Mouse (Mus musculus): Measurements from ENCODE around the gene Cd33. TPM values are rescaled to one million over a fixed set of nuclear protein-coding genes. Genes with fewer than 3 reads are reported as not detected.

The Cd33 gene
- 1.1 and 1.4 TPM in 2 replicates for polyA plus RNA-seq (2016; fragmentation: Nextera tagmentation; extraction: Ambion mirVana)

- H3K4me3 ChIP-seq = no peak within 1 kb of the TSS
- no peaks in the 10 kb centered on the region for H3K36me3 ChIP-seq
- no peaks in the 10 kb centered on the region for H3K4me1 ChIP-seq
- no peak within 1 kb of the TSS for H3K4me2 ChIP-seq (replicated peaks)
- H3K27me3 ChIP-seq = no peaks in the 10 kb centered on the region
- H3K9ac ChIP-seq (replicated peaks) = no peak within 1 kb of the TSS
- no peak for ATAC-seq (ENCODE audit: low FRiP score, low read depth)
- WGBS = 82% methylated on average over 7 of the region's 7 CpGs
- H3K27ac ChIP-seq (replicated peaks) = no peak within 1 kb of the TSS
- no peaks in the 10 kb centered on the region for H3K9me3 ChIP-seq
Measured at GRCm38 (mm10) chr7:43544225-43544977, at the start of gene Cd33. Cd33 (minus strand) TSS chr7:43544428.

- no peak for ATAC-seq (ENCODE audit: low FRiP score, low read depth)
- 88% methylated on average over 5 of the region's 5 CpGs for WGBS
- no peak overlapping the region for H3K27ac ChIP-seq (replicated peaks)
- no peaks in the 10 kb centered on the region for H3K27me3 ChIP-seq
- H3K36me3 ChIP-seq = peaks cover 60% of the 10 kb centered on the region
- no peak overlapping the region for H3K4me3 ChIP-seq
- no peak overlapping the region for H3K9ac ChIP-seq (replicated peaks)
- peaks cover 22% of the 10 kb centered on the region for H3K4me1 ChIP-seq
- H3K9me3 ChIP-seq = no peaks in the 10 kb centered on the region
- no peak overlapping the region for H3K4me2 ChIP-seq (replicated peaks)
Measured at GRCm38 (mm10) chr7:43584790-43585189, 40.6 kb upstream of the Cd33 start.

GRCm38 (mm10) chr7:43580526-43580925, 36.3 kb upstream of the Cd33 start:
- H3K27ac ChIP-seq (replicated peaks) = no peak overlapping the region
- H3K4me3 ChIP-seq = peak overlapping the region; percentile 73
- H3K4me2 ChIP-seq (replicated peaks) = peak overlapping the region; percentile 79
- peak overlapping the region; percentile 83 for H3K9ac ChIP-seq (replicated peaks)
- H3K27me3 ChIP-seq = no peaks in the 10 kb centered on the region
- no peaks in the 10 kb centered on the region for H3K9me3 ChIP-seq
- no peak for ATAC-seq (ENCODE audit: low FRiP score, low read depth)
- peaks cover 22% of the 10 kb centered on the region for H3K4me1 ChIP-seq
- H3K36me3 ChIP-seq = peaks cover 19% of the 10 kb centered on the region
- WGBS = 67% methylated on average over 5 of the region's 5 CpGs

GRCm38 (mm10) chr7:43579440-43580171, 35.4 kb upstream of the Cd33 start, which contains the start of gene Zfp719:
Zfp719 (plus strand) TSS chr7:43579610.
- Histone ChIP-seq H3K4me2 (replicated peaks) (peak within 1 kb of the TSS; percentile 79), H3K9ac (replicated peaks) (peak within 1 kb of the TSS; percentile 83), H3K36me3 (peaks cover 17% of the 10 kb centered on the region), H3K4me1 (peaks cover 22% of the 10 kb centered on the region), H3K27me3 (no peaks in the 10 kb centered on the region), H3K27ac (replicated peaks) (peak within 1 kb of the TSS; percentile 85), H3K9me3 (no peaks in the 10 kb centered on the region), H3K4me3 (peak within 1 kb of the TSS; percentile 73)
- under 1% methylated on average over 37 of the region's 37 CpGs for WGBS
- ATAC-seq (ENCODE audit: low FRiP score, low read depth) = peak; percentile 96

GRCm38 (mm10) chr7:43571216-43571615, 27.0 kb upstream of the Cd33 start:
- peaks cover 85% of the 10 kb centered on the region for H3K36me3 ChIP-seq
- H3K9me3 ChIP-seq = no peaks in the 10 kb centered on the region
- WGBS = 93% methylated on average over 2 of the region's 2 CpGs
- H3K4me3 ChIP-seq = no peak overlapping the region
- no peaks in the 10 kb centered on the region for H3K27me3 ChIP-seq
- H3K4me2 ChIP-seq (replicated peaks) = no peak overlapping the region
- no peak overlapping the region for H3K9ac ChIP-seq (replicated peaks)
- no peak overlapping the region for H3K27ac ChIP-seq (replicated peaks)
- ATAC-seq (ENCODE audit: low FRiP score, low read depth) = no peak
- H3K4me1 ChIP-seq = no peaks in the 10 kb centered on the region

- H3K27ac ChIP-seq (replicated peaks) = peak overlapping the region; percentile 95
- WGBS = 56% methylated on average over 6 of the region's 6 CpGs
- H3K4me3 ChIP-seq = peak overlapping the region; percentile 73
- H3K4me1 ChIP-seq = peaks cover 14% of the 10 kb centered on the region
- no peak for ATAC-seq (ENCODE audit: low FRiP score, low read depth)
- peaks cover 35% of the 10 kb centered on the region for H3K36me3 ChIP-seq
- H3K27me3 ChIP-seq = no peaks in the 10 kb centered on the region
- H3K4me2 ChIP-seq (replicated peaks) = peak overlapping the region; percentile 65
- H3K9me3 ChIP-seq = no peaks in the 10 kb centered on the region
- peak overlapping the region; percentile 73 for H3K9ac ChIP-seq (replicated peaks)
Measured at GRCm38 (mm10) chr7:43563300-43563699, 19.1 kb upstream of the Cd33 start.

- H3K9me3 ChIP-seq = no peaks in the 10 kb centered on the region
- WGBS = under 1% methylated on average over 10 of the region's 10 CpGs
- H3K36me3 ChIP-seq = peaks cover 28% of the 10 kb centered on the region
- peak overlapping the region; percentile 95 for H3K27ac ChIP-seq (replicated peaks)
- H3K9ac ChIP-seq (replicated peaks) = peak overlapping the region; percentile 73
- H3K4me2 ChIP-seq (replicated peaks) = peak overlapping the region; percentile 65
- ATAC-seq (ENCODE audit: low FRiP score, low read depth) = peak; percentile 53
- no peaks in the 10 kb centered on the region for H3K27me3 ChIP-seq
- peaks cover 14% of the 10 kb centered on the region for H3K4me1 ChIP-seq
- peak overlapping the region; percentile 73 for H3K4me3 ChIP-seq
Measured at GRCm38 (mm10) chr7:43562651-43563070, 18.4 kb upstream of the Cd33 start.

GRCm38 (mm10) chr7:43562006-43562633, 17.9 kb upstream of the Cd33 start, which contains the start of gene Zfp658:
Zfp658 (plus strand) TSS chr7:43562256.
- Histone ChIP-seq H3K4me3 (peak within 1 kb of the TSS; percentile 73), H3K4me1 (peaks cover 14% of the 10 kb centered on the region), H3K9me3 (no peaks in the 10 kb centered on the region), H3K27me3 (no peaks in the 10 kb centered on the region), H3K36me3 (peaks cover 23% of the 10 kb centered on the region), H3K4me2 (replicated peaks) (peak within 1 kb of the TSS; percentile 65), H3K27ac (replicated peaks) (peak within 1 kb of the TSS; percentile 95), H3K9ac (replicated peaks) (peak within 1 kb of the TSS; percentile 73)
- peak; percentile 92 for ATAC-seq (ENCODE audit: low FRiP score, low read depth)
- WGBS = under 1% methylated on average over 27 of the region's 27 CpGs

- WGBS = 89% methylated on average over 1 of the region's 1 CpGs
- Histone ChIP-seq H3K27me3 (no peaks in the 10 kb centered on the region), H3K4me1 (no peaks in the 10 kb centered on the region), H3K9ac (replicated peaks) (no peak overlapping the region), H3K4me3 (no peak overlapping the region), H3K9me3 (no peaks in the 10 kb centered on the region), H3K27ac (replicated peaks) (no peak overlapping the region), H3K4me2 (replicated peaks) (no peak overlapping the region), H3K36me3 (no peaks in the 10 kb centered on the region)
- ATAC-seq (ENCODE audit: low FRiP score, low read depth) = no peak
Measured at GRCm38 (mm10) chr7:43556901-43557300, 12.7 kb upstream of the Cd33 start.

GRCm38 (mm10) chr7:43555351-43555750, 11.1 kb upstream of the Cd33 start:
- Histone ChIP-seq H3K4me2 (replicated peaks) (no peak overlapping the region), H3K4me1 (no peaks in the 10 kb centered on the region), H3K4me3 (no peak overlapping the region), H3K27ac (replicated peaks) (no peak overlapping the region), H3K27me3 (no peaks in the 10 kb centered on the region), H3K36me3 (no peaks in the 10 kb centered on the region), H3K9me3 (no peaks in the 10 kb centered on the region), H3K9ac (replicated peaks) (no peak overlapping the region)
- 0 out of 2 replicates have a peak, but pooled peaks have one; percentile 16 for ATAC-seq (ENCODE audit: low FRiP score, low read depth)
- WGBS = 91% methylated on average over 5 of the region's 5 CpGs

GRCm38 (mm10) chr7:43554550-43554949, 10.3 kb upstream of the Cd33 start:
- H3K4me3 ChIP-seq = no peak overlapping the region
- no peak overlapping the region for H3K27ac ChIP-seq (replicated peaks)
- H3K27me3 ChIP-seq = no peaks in the 10 kb centered on the region
- H3K36me3 ChIP-seq = no peaks in the 10 kb centered on the region
- WGBS = 73% methylated on average over 3 of the region's 3 CpGs
- no peak overlapping the region for H3K9ac ChIP-seq (replicated peaks)
- H3K9me3 ChIP-seq = no peaks in the 10 kb centered on the region
- ATAC-seq (ENCODE audit: low FRiP score, low read depth) = no peak
- no peak overlapping the region for H3K4me2 ChIP-seq (replicated peaks)
- H3K4me1 ChIP-seq = no peaks in the 10 kb centered on the region

GRCm38 (mm10) chr7:43553153-43553552, 8.9 kb upstream of the Cd33 start:
- 84% methylated on average over 4 of the region's 4 CpGs for WGBS
- H3K4me3 ChIP-seq = no peak overlapping the region
- H3K27ac ChIP-seq (replicated peaks) = no peak overlapping the region
- H3K9me3 ChIP-seq = no peaks in the 10 kb centered on the region
- no peak overlapping the region for H3K9ac ChIP-seq (replicated peaks)
- no peaks in the 10 kb centered on the region for H3K36me3 ChIP-seq
- no peaks in the 10 kb centered on the region for H3K4me1 ChIP-seq
- H3K27me3 ChIP-seq = no peaks in the 10 kb centered on the region
- H3K4me2 ChIP-seq (replicated peaks) = no peak overlapping the region
- no peak for ATAC-seq (ENCODE audit: low FRiP score, low read depth)
